Mouse (Mus musculus): ENCODE data around the gene Siae.

Siae gene

GRCm38 (mm10) chr9:37569231-37569835, 13.8 kb downstream of the Siae start:
- no peak for DNase-seq (ENCODE audit: low read depth in 1 of 2, low spot score in 2 of 2)

- DNase-seq (ENCODE audit: low read depth in 1 of 2, low spot score in 2 of 2) = no peak
Observed at GRCm38 (mm10) chr9:37572204-37572876, 16.8 kb downstream of the Siae start.

- DNase-seq (ENCODE audit: low read depth in 1 of 2, low spot score in 2 of 2) = no peak
Observed at GRCm38 (mm10) chr9:37576436-37576930, 21.0 kb downstream of the Siae start.

- DNase-seq (ENCODE audit: low read depth in 1 of 2, low spot score in 2 of 2) = no peak
Observed at GRCm38 (mm10) chr9:37583594-37583993, 28.1 kb downstream of the Siae start.

- DNase-seq (ENCODE audit: low read depth in 1 of 2, low spot score in 2 of 2) = no peak
Observed at GRCm38 (mm10) chr9:37586718-37587117, 31.2 kb downstream of the Siae start.

- no peak for DNase-seq (ENCODE audit: low read depth in 1 of 2, low spot score in 2 of 2)
Observed at GRCm38 (mm10) chr9:37590381-37590780, 34.9 kb downstream of the Siae start.

- no peak for DNase-seq (ENCODE audit: low read depth in 1 of 2, low spot score in 2 of 2)
Observed at GRCm38 (mm10) chr9:37592025-37592424, 36.5 kb downstream of the Siae start.

GRCm38 (mm10) chr9:37592633-37593032, 37.1 kb downstream of the Siae start:
- DNase-seq (ENCODE audit: low read depth in 1 of 2, low spot score in 2 of 2) = no peak

- DNase-seq (ENCODE audit: low read depth in 1 of 2, low spot score in 2 of 2) = no peak
Observed at GRCm38 (mm10) chr9:37593690-37594089, 38.2 kb downstream of the Siae start.

GRCm38 (mm10) chr9:37595570-37595969, 40.1 kb downstream of the Siae start:
- DNase-seq (ENCODE audit: low read depth in 1 of 2, low spot score in 2 of 2) = no peak

GRCm38 (mm10) chr9:37598637-37599036, 43.1 kb downstream of the Siae start:
- DNase-seq (ENCODE audit: low read depth in 1 of 2, low spot score in 2 of 2) = no peak

GRCm38 (mm10) chr9:37600538-37601205, 45.2 kb downstream of the Siae start:
- no peak for DNase-seq (ENCODE audit: low read depth in 1 of 2, low spot score in 2 of 2)

GRCm38 (mm10) chr9:37605089-37605488, 49.6 kb downstream of the Siae start:
- DNase-seq (ENCODE audit: low read depth in 1 of 2, low spot score in 2 of 2) = no peak

- DNase-seq (ENCODE audit: low read depth in 1 of 2, low spot score in 2 of 2) = no peak
Observed at GRCm38 (mm10) chr9:37609558-37609957, 54.1 kb downstream of the Siae start.

GRCm38 (mm10) chr9:37613182-37613910, 57.8 kb downstream of the Siae start, which contains the start of gene Spa17:
Spa17 (minus strand) TSS chr9:37613722.
- DNase-seq (ENCODE audit: low read depth in 1 of 2, low spot score in 2 of 2) = peak; percentile 52 to 61

GRCm38 (mm10) chr9:37613911-37614280, 58.4 kb downstream of the Siae start:
- no peak for DNase-seq (ENCODE audit: low read depth in 1 of 2, low spot score in 2 of 2)

- DNase-seq (ENCODE audit: low read depth in 1 of 2, low spot score in 2 of 2) = no peak
Observed at GRCm38 (mm10) chr9:37614316-37614715, 58.8 kb downstream of the Siae start.

GRCm38 (mm10) chr9:37615220-37615619, 59.7 kb downstream of the Siae start:
- no peak for DNase-seq (ENCODE audit: low read depth in 1 of 2, low spot score in 2 of 2)

GRCm38 (mm10) chr9:37616770-37617169, 61.3 kb downstream of the Siae start:
- DNase-seq (ENCODE audit: low read depth in 1 of 2, low spot score in 2 of 2) = no peak

- DNase-seq (ENCODE audit: low read depth in 1 of 2, low spot score in 2 of 2) = no peak
Observed at GRCm38 (mm10) chr9:37621290-37621689, 65.8 kb downstream of the Siae start.

GRCm38 (mm10) chr9:37623981-37624380, 68.5 kb downstream of the Siae start:
- DNase-seq (ENCODE audit: low read depth in 1 of 2, low spot score in 2 of 2) = no peak

GRCm38 (mm10) chr9:37624502-37624901, 69.0 kb downstream of the Siae start:
- DNase-seq (ENCODE audit: low read depth in 1 of 2, low spot score in 2 of 2) = no peak

Measured in monocyte, adult 2 months (primary cell).